Mouse (Mus musculus): Measurements from ENCODE around the gene Crispld2. TPM values are rescaled to one million over a fixed set of nuclear protein-coding genes. Genes with fewer than 3 reads are reported as not detected.

Gene Crispld2
- polyA plus RNA-seq, 2 experiments = 3.9 to 7.5 TPM

DNA sequence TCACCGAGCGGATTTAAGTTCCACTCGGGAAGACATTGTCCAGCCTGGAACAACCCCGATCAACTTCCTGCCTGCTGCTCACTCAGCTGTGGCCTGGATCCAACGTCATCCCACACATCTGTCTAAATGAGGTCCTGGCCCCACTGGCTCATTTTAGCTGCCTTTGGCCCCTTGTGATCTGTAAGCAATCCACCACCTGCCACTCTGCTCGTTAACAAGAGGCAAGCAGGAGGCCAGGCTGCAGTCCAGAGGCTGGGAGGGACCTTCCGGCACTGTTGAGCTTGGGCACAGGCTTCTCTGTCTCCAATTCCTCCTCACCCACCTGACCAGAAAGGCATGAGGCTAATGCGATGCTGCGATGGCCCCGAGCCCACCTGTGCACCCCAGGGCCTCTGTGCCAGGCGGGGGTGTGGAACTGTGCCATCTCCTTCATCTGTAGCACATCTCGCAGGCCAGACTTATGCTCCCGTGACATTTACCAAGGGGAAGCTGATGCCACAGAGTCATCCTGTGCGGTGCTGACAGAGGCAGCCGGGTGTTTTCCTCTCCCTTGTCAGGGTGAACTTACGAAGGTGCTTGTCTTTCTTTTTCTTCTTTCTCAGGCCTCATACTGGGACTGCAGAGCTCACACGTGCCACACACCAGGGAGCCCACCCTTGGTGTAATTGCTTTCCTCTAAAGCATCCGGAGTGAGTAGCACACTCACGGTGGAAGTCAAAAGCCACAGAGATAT lies 75.9 kb downstream of the Crispld2 start:
- H3K27ac ChIP-seq (replicated peaks; ENCODE audit: low read depth, low read length) = no peak overlapping the region
- no peaks in the 10 kb centered on the region for H3K27me3 ChIP-seq (ENCODE audit: control insufficient read depth, insufficient read depth, low read length)
- H3K36me3 ChIP-seq (ENCODE audit: control insufficient read depth, insufficient read depth, low read length) = no peaks in the 10 kb centered on the region
- peak; percentile 49; the same call in 1 of the 2 replicates for ATAC-seq (ENCODE audit: low FRiP score, low read depth)
- peaks cover 13% of the 10 kb centered on the region for H3K4me1 ChIP-seq (ENCODE audit: control insufficient read depth, insufficient read depth, low read length)
- H3K9me3 ChIP-seq (ENCODE audit: control insufficient read depth, low read length) = no peaks in the 10 kb centered on the region
- no peak overlapping the region for H3K4me2 ChIP-seq (replicated peaks; ENCODE audit: low read depth, low read length, severe bottlenecking)
- DNase-seq (ENCODE audit: low spot score) = peak; percentile 27
- 40% methylated on average over 19 of the region's 19 CpGs for WGBS
- no peak overlapping the region for H3K4me3 ChIP-seq (replicated peaks; ENCODE audit: low read length)
- H3K9ac ChIP-seq (ENCODE audit: low read depth, low read length, severe bottlenecking) = no peak overlapping the region
- no peak for TF ChIP-seq POLR2A (IDR thresholded peaks at IDR 0.05; ENCODE audit: borderline replicate concordance, extremely low read depth, insufficient read depth, insufficient read length)

- Histone ChIP-seq H3K27ac (replicated peaks; ENCODE audit: low read depth, low read length) (no peak overlapping the region), H3K4me2 (replicated peaks; ENCODE audit: low read depth, low read length, severe bottlenecking) (no peak overlapping the region), H3K9me3 (ENCODE audit: control insufficient read depth, low read length) (no peaks in the 10 kb centered on the region), H3K9ac (ENCODE audit: low read depth, low read length, severe bottlenecking) (no peak overlapping the region), H3K4me1 (ENCODE audit: control insufficient read depth, insufficient read depth, low read length) (peaks cover 16% of the 10 kb centered on the region), H3K4me3 (replicated peaks; ENCODE audit: low read length) (no peak overlapping the region), H3K27me3 (ENCODE audit: control insufficient read depth, insufficient read depth, low read length) (no peaks in the 10 kb centered on the region), H3K36me3 (ENCODE audit: control insufficient read depth, insufficient read depth, low read length) (no peaks in the 10 kb centered on the region)
- DNase-seq (ENCODE audit: low spot score) = peak; percentile 84
- 27% methylated on average over 4 of the region's 4 CpGs for WGBS
- TF ChIP-seq POLR2A (IDR thresholded peaks at IDR 0.05; ENCODE audit: borderline replicate concordance, extremely low read depth, insufficient read depth, insufficient read length) = no peak
- ATAC-seq (ENCODE audit: low FRiP score, low read depth) = peak; percentile 76
Observed at GRCm38 (mm10) chr8:120071684-120072083, 79.4 kb downstream of the Crispld2 start.

DNA sequence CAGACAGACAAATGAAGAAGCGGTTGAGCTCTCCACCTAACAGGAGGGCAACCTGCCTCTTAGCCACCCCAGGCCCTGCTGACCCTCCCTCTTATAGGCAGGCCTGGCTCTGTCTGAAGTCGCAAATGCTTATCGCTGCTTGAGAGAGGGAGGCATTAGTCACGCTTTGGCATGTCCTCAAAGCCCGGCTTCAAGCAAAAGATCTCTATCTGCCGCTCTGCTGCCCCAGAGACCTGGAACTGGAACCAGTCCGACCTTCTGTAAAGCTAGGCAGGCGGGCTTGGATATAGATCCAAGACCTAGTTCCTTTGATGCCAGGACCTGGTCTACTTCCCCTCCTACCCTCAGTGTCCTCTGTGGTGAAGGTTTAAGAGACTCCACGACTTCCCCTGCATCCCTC lies 80.0 kb downstream of the Crispld2 start:
- Histone ChIP-seq H3K4me1 (ENCODE audit: control insufficient read depth, insufficient read depth, low read length) (peaks cover 16% of the 10 kb centered on the region), H3K36me3 (ENCODE audit: control insufficient read depth, insufficient read depth, low read length) (no peaks in the 10 kb centered on the region), H3K4me3 (replicated peaks; ENCODE audit: low read length) (no peak overlapping the region), H3K27ac (replicated peaks; ENCODE audit: low read depth, low read length) (no peak overlapping the region), H3K9me3 (ENCODE audit: control insufficient read depth, low read length) (no peaks in the 10 kb centered on the region), H3K4me2 (replicated peaks; ENCODE audit: low read depth, low read length, severe bottlenecking) (no peak overlapping the region), H3K27me3 (ENCODE audit: control insufficient read depth, insufficient read depth, low read length) (no peaks in the 10 kb centered on the region), H3K9ac (ENCODE audit: low read depth, low read length, severe bottlenecking) (no peak overlapping the region)
- DNase-seq (ENCODE audit: low spot score) (no peak), ATAC-seq (ENCODE audit: low FRiP score, low read depth) (no peak)
- WGBS = 72% methylated on average over 9 of the region's 9 CpGs
- TF ChIP-seq POLR2A (IDR thresholded peaks at IDR 0.05; ENCODE audit: borderline replicate concordance, extremely low read depth, insufficient read depth, insufficient read length) = no peak

- TF ChIP-seq POLR2A (IDR thresholded peaks at IDR 0.05; ENCODE audit: borderline replicate concordance, extremely low read depth, insufficient read depth, insufficient read length) = no peak
- no peak overlapping the region for H3K4me3 ChIP-seq (replicated peaks; ENCODE audit: low read length)
- 70% methylated on average over 8 of the region's 8 CpGs for WGBS
- no peaks in the 10 kb centered on the region for H3K27me3 ChIP-seq (ENCODE audit: control insufficient read depth, insufficient read depth, low read length)
- no peaks in the 10 kb centered on the region for H3K9me3 ChIP-seq (ENCODE audit: control insufficient read depth, low read length)
- H3K4me1 ChIP-seq (ENCODE audit: control insufficient read depth, insufficient read depth, low read length) = peaks cover 15% of the 10 kb centered on the region
- no peak overlapping the region for H3K27ac ChIP-seq (replicated peaks; ENCODE audit: low read depth, low read length)
- H3K36me3 ChIP-seq (ENCODE audit: control insufficient read depth, insufficient read depth, low read length) = no peaks in the 10 kb centered on the region
- DNase-seq (ENCODE audit: low spot score) = peak; percentile 15
- no peak for ATAC-seq (ENCODE audit: low FRiP score, low read depth)
- H3K9ac ChIP-seq (ENCODE audit: low read depth, low read length, severe bottlenecking) = no peak overlapping the region
- no peak overlapping the region for H3K4me2 ChIP-seq (replicated peaks; ENCODE audit: low read depth, low read length, severe bottlenecking)
Observed at GRCm38 (mm10) chr8:120072827-120073226, 80.6 kb downstream of the Crispld2 start.

GRCm38 (mm10) chr8:120074516-120074915 lies 82.3 kb downstream of the Crispld2 start:
- no peak for ATAC-seq (ENCODE audit: low FRiP score, low read depth)
- DNase-seq (ENCODE audit: low spot score) = no peak
- Histone ChIP-seq H3K36me3 (ENCODE audit: control insufficient read depth, insufficient read depth, low read length) (no peaks in the 10 kb centered on the region), H3K4me1 (ENCODE audit: control insufficient read depth, insufficient read depth, low read length) (peaks cover 8% of the 10 kb centered on the region; the same call in 1 of the 2 replicates), H3K27ac (replicated peaks; ENCODE audit: low read depth, low read length) (no peak overlapping the region), H3K4me2 (replicated peaks; ENCODE audit: low read depth, low read length, severe bottlenecking) (no peak overlapping the region), H3K4me3 (replicated peaks; ENCODE audit: low read length) (no peak overlapping the region), H3K27me3 (ENCODE audit: control insufficient read depth, insufficient read depth, low read length) (no peaks in the 10 kb centered on the region), H3K9me3 (ENCODE audit: control insufficient read depth, low read length) (no peaks in the 10 kb centered on the region), H3K9ac (ENCODE audit: low read depth, low read length, severe bottlenecking) (no peak overlapping the region)
- 57% methylated on average over 6 of the region's 6 CpGs for WGBS
- no peak for TF ChIP-seq POLR2A (IDR thresholded peaks at IDR 0.05; ENCODE audit: borderline replicate concordance, extremely low read depth, insufficient read depth, insufficient read length)
